Mouse (Mus musculus) kidney, adult 18-20 months (tissue): ENCODE data around the gene Trap1.
"Not testable (repeated sequence)": the region's sequence is repeated elsewhere in the genome, so short reads cannot be mapped to it uniquely, and the experiment has no call there.

Experiments used
- DNase-seq: peaks from one replicate; pipeline ENCODE4 v3.0.0; 2021

Trap1 gene

DNA sequence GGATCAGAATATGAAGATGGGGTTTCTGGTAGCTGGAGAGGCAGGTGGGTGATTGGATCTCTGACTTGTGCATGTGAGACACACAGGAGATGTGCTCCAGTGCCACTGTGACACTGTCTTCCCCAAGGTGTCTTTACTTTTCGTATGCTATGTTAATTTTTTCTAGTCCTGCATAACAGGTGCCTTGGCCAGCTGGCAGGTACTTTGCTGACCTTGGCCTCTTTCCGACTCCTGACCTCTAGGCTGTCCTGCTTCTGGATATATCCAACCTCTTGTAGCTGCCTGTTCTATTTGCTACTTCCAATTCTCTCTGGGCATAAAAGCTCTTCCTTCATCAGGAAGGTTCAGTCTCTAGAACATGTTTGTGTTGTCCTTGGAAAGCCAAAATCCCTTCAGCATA lies 42.1 kb downstream of the Trap1 start:
- DNase-seq, result peak; percentile 67

- no peak for DNase-seq
Measured at GRCm38 (mm10) chr16:4034476-4034875, 43.2 kb downstream of the Trap1 start.

DNA sequence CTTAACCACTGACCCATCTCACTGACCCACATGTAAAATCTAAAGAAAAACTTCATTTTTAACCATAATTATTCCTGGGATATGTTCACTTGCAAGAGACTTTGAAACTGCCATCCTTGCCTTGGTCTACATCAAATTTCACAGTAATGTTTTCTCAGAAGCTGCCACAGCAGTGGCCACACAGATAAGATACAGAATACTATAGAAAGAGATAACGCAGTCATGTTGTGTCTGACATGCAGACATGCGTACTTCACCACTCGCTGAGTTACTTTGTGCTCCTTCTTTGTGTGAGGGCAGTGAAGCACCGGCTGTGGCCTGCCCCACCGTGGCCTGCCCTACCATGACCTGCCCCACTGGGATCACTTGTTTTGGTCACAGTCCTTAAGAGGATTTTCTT lies 43.7 kb downstream of the Trap1 start:
- no peak for DNase-seq

- DNase-seq, result no peak
Measured at GRCm38 (mm10) chr16:4032341-4032748, 45.3 kb downstream of the Trap1 start.

DNA sequence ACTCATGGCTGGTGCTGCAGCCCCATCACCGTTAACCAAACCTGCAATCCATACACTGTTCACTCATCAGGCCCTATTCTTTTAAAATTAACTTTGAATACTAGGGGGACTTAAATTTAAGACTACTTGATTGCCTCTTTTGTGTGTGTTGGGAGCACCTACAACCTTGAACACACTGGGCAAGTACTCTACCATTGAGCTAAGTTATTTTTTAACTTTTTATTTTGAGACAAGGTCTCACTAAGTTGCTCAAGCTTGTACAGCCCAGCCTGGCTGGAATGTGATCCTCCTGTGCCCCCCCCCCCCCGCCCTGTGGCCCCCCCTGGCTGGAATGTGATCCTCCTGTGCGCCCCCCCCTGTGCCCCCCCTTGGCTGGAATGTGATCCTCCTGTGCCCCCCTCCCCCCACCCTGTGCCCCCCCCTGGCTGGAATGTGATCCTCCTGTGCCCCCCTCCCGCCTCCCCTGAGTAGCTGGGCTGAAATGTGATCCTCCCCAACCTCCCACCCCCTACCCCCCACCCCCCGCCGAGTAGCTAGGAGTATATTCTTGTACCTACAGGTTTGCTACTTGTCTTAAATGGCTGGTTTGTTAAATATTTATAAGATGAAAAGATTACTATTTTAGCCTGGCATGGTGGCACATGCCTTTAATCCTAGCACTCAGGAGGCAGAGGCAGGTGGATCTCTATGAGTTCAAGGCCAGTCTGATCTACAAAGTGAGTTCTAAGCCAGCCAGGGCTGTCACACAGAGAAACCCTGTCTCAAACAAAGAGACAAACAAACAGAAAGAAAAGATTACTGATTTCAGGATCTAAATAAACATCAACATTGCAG lies 46.0 kb downstream of the Trap1 start:
- DNase-seq, result peak; percentile 34

DNA sequence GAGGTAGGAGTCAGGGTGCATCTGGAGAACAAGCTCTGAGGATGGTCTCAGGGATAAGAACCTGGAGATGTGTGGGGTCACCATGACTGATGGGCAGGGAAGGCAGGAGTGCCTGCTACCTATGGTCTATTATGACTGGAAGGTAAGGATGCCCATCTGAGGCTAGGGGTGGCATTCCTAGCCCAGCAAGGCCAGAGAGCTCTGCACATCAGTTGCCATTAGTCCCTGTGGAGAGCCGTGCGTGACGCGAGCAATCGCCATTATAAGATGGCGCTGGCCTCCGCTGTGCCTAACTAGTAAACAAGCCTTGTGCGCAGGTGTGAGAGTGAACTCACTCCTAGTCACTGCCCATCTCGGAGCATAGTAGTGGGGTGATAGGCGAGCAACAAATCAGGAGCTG lies 47.1 kb downstream of the Trap1 start:
- DNase-seq, result peak; percentile 42

GRCm38 (mm10) chr16:4029371-4029841 lies 48.2 kb downstream of the Trap1 start:
- DNase-seq, result peak; percentile 85

GRCm38 (mm10) chr16:4027211-4027610 lies 50.4 kb downstream of the Trap1 start:
- peak; percentile 78 for DNase-seq

DNA sequence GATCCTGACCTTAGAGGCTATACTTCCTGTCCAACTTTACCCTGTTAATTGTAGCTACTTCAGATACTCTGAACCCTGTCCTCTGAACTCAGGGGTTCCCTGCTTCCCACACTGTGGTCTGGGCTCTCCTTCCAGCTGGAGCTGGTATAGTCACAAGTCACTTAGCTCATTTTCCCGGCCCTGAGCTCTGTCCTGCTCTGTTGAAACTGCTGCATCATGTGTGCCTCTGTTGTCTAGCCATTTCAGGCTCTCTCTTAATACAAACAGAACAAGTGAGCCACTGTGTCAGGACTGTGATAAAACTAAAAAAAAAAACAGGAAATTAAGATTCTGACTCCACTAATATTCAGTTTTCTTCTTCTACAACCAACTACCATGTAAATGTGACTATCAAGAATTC lies 51.0 kb downstream of the Trap1 start:
- peak; percentile 36 for DNase-seq

DNA sequence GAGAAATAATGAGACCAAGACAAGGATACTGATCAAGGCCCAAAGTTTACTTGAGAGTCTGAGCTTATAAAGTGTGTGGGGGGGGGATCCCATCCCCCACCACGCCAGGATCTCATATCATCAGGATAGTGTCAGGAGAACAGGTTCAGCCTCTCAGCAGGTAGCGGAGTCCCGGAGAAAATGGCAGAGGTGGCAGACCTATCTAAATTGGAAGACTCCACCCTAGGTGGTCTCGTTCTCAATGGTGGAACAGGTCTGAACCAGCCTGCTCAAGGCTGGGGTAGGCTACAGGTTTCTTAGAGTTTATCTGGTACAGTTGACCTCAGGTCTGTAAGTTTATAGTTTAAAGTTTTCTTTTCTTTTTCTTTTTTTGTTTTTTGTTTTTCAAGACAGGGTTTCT lies 54.9 kb downstream of the Trap1 start:
- no peak for DNase-seq

DNA sequence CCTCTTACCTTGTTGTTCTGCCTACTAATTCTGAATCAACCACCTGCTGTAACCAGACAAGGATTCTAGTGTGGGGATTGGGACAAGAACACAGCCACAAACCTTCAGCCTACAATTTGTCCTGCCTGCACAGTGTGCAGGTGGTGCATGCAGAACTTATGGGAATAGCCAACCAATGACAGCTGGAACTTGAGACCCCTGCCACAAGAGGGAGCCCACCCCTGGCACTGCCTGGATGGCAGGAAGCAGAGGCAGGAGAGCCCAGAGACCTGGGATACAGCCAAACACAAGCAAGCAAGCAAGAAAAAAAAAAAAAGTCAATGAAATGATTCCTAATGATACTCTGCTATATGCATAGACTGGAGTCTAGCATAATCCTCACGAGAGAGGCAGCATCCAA lies 56.4 kb downstream of the Trap1 start:
- no peak for DNase-seq

DNA sequence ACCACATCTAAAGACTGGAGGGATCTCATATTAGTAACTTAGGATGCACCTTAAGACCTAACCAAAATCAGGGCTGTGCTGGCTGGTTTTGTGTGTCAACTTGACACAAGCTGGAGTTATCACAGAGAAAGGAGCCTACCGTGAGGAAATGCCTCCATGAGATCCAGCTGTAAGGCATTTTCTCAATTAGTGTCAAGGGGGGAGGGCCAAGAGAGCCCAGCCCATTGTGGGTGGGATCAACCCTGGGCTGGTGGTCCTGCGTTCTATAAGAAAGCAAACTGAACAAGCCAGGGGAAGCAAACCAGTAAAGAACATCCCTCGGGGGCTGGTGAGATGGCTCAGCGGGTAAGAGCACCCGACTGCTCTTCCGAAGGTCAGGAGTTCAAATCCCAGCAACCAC lies 60.2 kb downstream of the Trap1 start:
- DNase-seq, result not testable (repeated sequence)

DNA sequence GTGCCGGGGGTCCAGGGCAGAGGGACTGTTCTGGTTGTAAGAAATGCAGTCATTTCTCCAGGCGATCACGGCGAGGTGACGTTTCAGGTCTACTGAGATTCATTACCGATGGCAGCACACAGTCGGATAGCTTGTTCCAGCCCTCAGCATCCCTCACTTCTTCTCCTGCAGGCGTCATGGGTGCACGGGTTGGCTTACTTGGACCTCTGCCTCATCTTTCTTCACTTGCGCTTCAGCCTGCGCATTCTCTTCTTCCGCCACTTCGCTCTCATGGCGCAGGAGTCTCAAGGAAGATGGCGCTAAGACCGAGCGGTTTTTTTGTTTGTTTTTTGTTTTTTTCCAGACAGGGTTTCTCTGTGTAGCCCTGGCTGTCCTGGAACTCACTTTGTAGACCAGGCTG lies 60.8 kb downstream of the Trap1 start:
- not testable (repeated sequence) for DNase-seq

GRCm38 (mm10) chr16:4014040-4014668 lies 63.5 kb downstream of the Trap1 start:
- DNase-seq, result no peak

- no peak for DNase-seq
Measured at GRCm38 (mm10) chr16:4012882-4013570, 64.6 kb downstream of the Trap1 start.

- DNase-seq, result peak; percentile 96
Measured at GRCm38 (mm10) chr16:4003489-4004398, 73.9 kb downstream of the Trap1 start, which contains the start of gene Slx4. Gene Slx4 (minus strand): TSS chr16:4003770.
